23 mouse cellular contexts compared by ENCODE assay signal in genomic region chr10:16622821-16623220, GRCm38 (mm10).
DNase-seq lines count a peak whose midpoint lies in the region; ATAC-seq and TF ChIP-seq lines count a peak whose summit lies in the region.
"Had no signal": no experiment of that assay in that cellular context is flagged by ENCODE, and none has a peak within 500 bp of the region (broad histone marks: within the 10 kb centered on the region; RNA-seq: fewer than 3 reads in every experiment).

No protein-coding gene starts in this region.

- H3K9me3 ChIP-seq in forebrain, postnatal 0 days (ENCODE audit: low read length): 0 out of 2 replicates have a peak, but pooled peaks cover 4% of the 10 kb centered on the region
- H3K9me3 ChIP-seq: embryonic facial prominence, embryonic 10.5 days; embryonic facial prominence, embryonic 12.5 days; forebrain, embryonic 10.5 days; forebrain, embryonic 12.5 days; G1E had no signal

- no peaks in the 10 kb centered on the region for H3K4me1 ChIP-seq in forebrain, postnatal 0 days (ENCODE audit: insufficient read depth)
- H3K4me1 ChIP-seq: embryonic facial prominence, embryonic 12.5 days; forebrain, embryonic 12.5 days had no signal

- 95% methylated on average over 3 of the region's 3 CpGs for WGBS in forebrain, postnatal 0 days

- no peak overlapping the region for H3K4me2 ChIP-seq in forebrain, postnatal 0 days (ENCODE audit: low read depth)
- H3K4me2 ChIP-seq: embryonic facial prominence, embryonic 12.5 days; forebrain, embryonic 12.5 days had no signal

- no peaks in the 10 kb centered on the region for H3K36me3 ChIP-seq in forebrain, postnatal 0 days (ENCODE audit: insufficient read depth)
- H3K36me3 ChIP-seq: embryonic facial prominence, embryonic 10.5 days; embryonic facial prominence, embryonic 12.5 days; forebrain, embryonic 10.5 days; forebrain, embryonic 12.5 days; G1E had no signal

- no peak overlapping the region for H3K9ac ChIP-seq in forebrain, postnatal 0 days
- H3K9ac ChIP-seq: embryonic facial prominence, embryonic 12.5 days; forebrain, embryonic 12.5 days had no signal

- H3K27ac ChIP-seq in forebrain, postnatal 0 days (ENCODE audit: low read depth, low read length): no peak overlapping the region
- H3K27ac ChIP-seq: embryonic facial prominence, embryonic 10.5 days; embryonic facial prominence, embryonic 12.5 days; forebrain, embryonic 10.5 days; forebrain, embryonic 12.5 days had no signal

- ATAC-seq in forebrain, postnatal 0 days: no peak
- ATAC-seq: CD4-positive, CD25-positive, alpha-beta regulatory T cell, adult 4 months; forebrain, embryonic 14.5 days; forebrain, embryonic 16.5 days had no signal

- TF ChIP-seq CTCF in forebrain, postnatal 0 days (IDR thresholded peaks at IDR 0.05; ENCODE audit: low read depth): no peak

- DNase-seq in 416B (ENCODE audit: low read depth) (peak; percentile 64), NIH3T3 (ENCODE audit: low read depth) (peak; percentile 35)
- DNase-seq in forebrain, postnatal 0 days: no peak
- no peak for DNase-seq in layer of hippocampus, adult 9-11 months
- no peak for DNase-seq in ovary, postnatal 36 days (ENCODE audit: low spot score)
- DNase-seq: adrenal gland, adult 8-10 months; adrenal gland, postnatal 14 days; adrenal gland, postnatal 36 days; cerebellum, adult 11-12 months; cerebellum, adult 2 months; cerebellum, adult 9-10 months; cerebellum, postnatal 10 days; cerebellum, postnatal 25 days had no signal

- no peaks in the 10 kb centered on the region for H3K27me3 ChIP-seq in forebrain, postnatal 0 days (ENCODE audit: insufficient read depth, low read length)
- H3K27me3 ChIP-seq: CH12.LX; embryonic facial prominence, embryonic 12.5 days; forebrain, embryonic 12.5 days had no signal

- no peak overlapping the region for H3K4me3 ChIP-seq in forebrain, postnatal 0 days (ENCODE audit: low read depth, low read length)
- H3K4me3 ChIP-seq: embryonic facial prominence, embryonic 10.5 days; embryonic facial prominence, embryonic 12.5 days; erythroblast, embryonic 14.5 days; forebrain, embryonic 10.5 days; forebrain, embryonic 12.5 days had no signal

Comparison
In these comparisons a context has a peak if more than half of its experiments do, and no peak if none do; other contexts are left out.
1. DNase-seq: peak in 416B (single experiment) and NIH3T3 (single experiment); none in forebrain, postnatal 0 days (single experiment), layer of hippocampus, adult 9-11 months (single experiment) and ovary, postnatal 36 days (single experiment).